ENCODE assay signal across 8 mouse cellular contexts in the genomic region with DNA sequence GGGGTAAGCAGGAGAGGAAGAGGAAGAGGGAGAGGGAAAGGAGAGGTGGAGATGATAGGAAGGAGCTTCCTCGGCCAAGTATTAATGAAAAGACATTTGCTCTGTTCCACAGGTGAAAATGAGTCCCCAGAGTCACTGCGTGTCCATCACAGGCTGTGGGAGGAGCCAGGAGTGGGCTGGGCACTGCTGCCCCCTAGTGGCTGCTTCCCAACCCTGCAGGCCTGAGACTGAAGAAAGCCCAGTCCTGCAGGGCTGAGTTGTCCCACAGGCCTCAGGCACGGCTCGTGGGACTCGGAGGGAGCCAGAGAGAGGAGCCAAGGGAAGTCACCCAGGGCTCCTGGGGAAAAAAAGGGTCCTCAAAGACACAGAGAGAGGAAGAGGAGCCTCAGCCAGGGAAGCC. TPM values are rescaled to one million over a fixed set of nuclear protein-coding genes. Genes with fewer than 3 reads are reported as not detected.
DNase-seq lines count a peak whose midpoint lies in the region.

No protein-coding gene starts in this region.

- intact Hi-C loops in heart, postnatal 10 days (cut with DNase I), result no loop called here
- intact Hi-C loops in left cerebral cortex, postnatal 36 days (cut with DNase I), result no loop called here

- DNase-seq in left cerebral cortex, adult 18-20 months (ENCODE audit: low spot score in 2 of 2), result peak; percentile 81 to 84
- DNase-seq in left cerebral cortex, adult 8-10 months (ENCODE audit: low spot score in 2 of 2), result no peak
- peak; percentile 69 for DNase-seq in R1 (ENCODE audit: low read depth, low spot score)
- peak; percentile 68 to 70 for DNase-seq in cerebellum, postnatal 36 days
- DNase-seq in heart, postnatal 10 days, result peak; percentile 69 to 81
- peak; percentile 65 to 70 for DNase-seq in left cerebral cortex, postnatal 36 days (ENCODE audit: low spot score in 2 of 2)
- DNase-seq in natural killer cell, adult 2 months (ENCODE audit: low spot score in 2 of 2), result peak; percentile 72 to 73
- DNase-seq in thymus, postnatal 0 days (ENCODE audit: low spot score), result peak; percentile 73

RNA-seq across cellular contexts. Expression of gene 2900026A02Rik, which starts 47.7 kb away (rescaled TPM):
- 10 to 100 TPM; 37.3 to 39.1 TPM for total RNA-seq in left cerebral cortex, adult 18-20 months (2021)
- 10 to 100 TPM; 33.9 to 38.7 (median 35.5) TPM for total RNA-seq in left cerebral cortex, adult 8-10 months (2022)
- 10 to 100 TPM; 46.9 to 51.4 TPM for total RNA-seq in heart, postnatal 10 days (2021)
- 10 to 100 TPM; 40.8 to 41.0 TPM for total RNA-seq in left cerebral cortex, postnatal 36 days (2021)
- 3.8 and 3.9 TPM in 2 replicates for polyA plus RNA-seq in thymus, postnatal 0 days (2015; fragmentation: Nextera tagmentation; extraction: Ambion mirVana)

RNA-seq across cellular contexts. Expression of gene Tmem211, which starts 53.4 kb away (rescaled TPM):
- total RNA-seq in left cerebral cortex, adult 18-20 months (2021), result not detected
- not detected for total RNA-seq in left cerebral cortex, adult 8-10 months (2022)
- total RNA-seq in heart, postnatal 10 days (2021), result not detected
- total RNA-seq in left cerebral cortex, postnatal 36 days (2021), result not detected
- polyA plus RNA-seq in thymus, postnatal 0 days (2015; fragmentation: Nextera tagmentation; extraction: Ambion mirVana), result 0.09 TPM in 1 of 2 replicates, not detected in the other

Comparison
In these comparisons a context has a peak if more than half of its experiments do, and no peak if none do; other contexts are left out.
1. DNase-seq: peak in left cerebral cortex, adult 18-20 months (2 of 2), R1 (single experiment), cerebellum, postnatal 36 days (2 of 2), heart, postnatal 10 days (2 of 2), left cerebral cortex, postnatal 36 days (2 of 2), natural killer cell, adult 2 months (2 of 2) and thymus, postnatal 0 days (single experiment); none in left cerebral cortex, adult 8-10 months (0 of 2).